Mouse (Mus musculus) embryonic fibroblast, embryonic 13.5 days (primary cell): Measurements from ENCODE around the gene Cyb5d2.

Source experiments
- CTCF ChIP-seq: IDR thresholded peaks from 2 replicates; pipeline ENCODE4 v1.5.1; 2011; ENCODE audit warnings: mild to moderate bottlenecking, control low read depth, low read length, moderate library complexity, borderline replicate concordance; ENCODE audit not compliant: insufficient read depth
- POLR2A ChIP-seq: IDR thresholded peaks from 2 replicates; pipeline ENCODE4 v1.6.1; 2011; ENCODE audit warnings: low read depth, mild to moderate bottlenecking, control low read depth, low read length, moderate library complexity

GRCm38 (mm10) chr11:72760781-72761180, 35.2 kb downstream of the Cyb5d2 start:
- TF ChIP-seq CTCF (no peak), POLR2A (no peak)
